Mouse (Mus musculus): ENCODE results near the gene Adamts2.

GRCm38 (mm10) chr11:50797674-50798073, 195.8 kb downstream of the Adamts2 start:
- TF ChIP-seq CTCF (IDR thresholded peaks at IDR 0.05) (no peak), EP300 (IDR thresholded peaks at IDR 0.05) (no peak)

Data from lung, postnatal 0 days (tissue).